Mouse (Mus musculus) intestine, embryonic 16.5 days (tissue): Measurements from ENCODE around the gene Cdh23. TPM values are rescaled to one million over a fixed set of nuclear protein-coding genes. Genes with fewer than 3 reads are reported as not detected.
"Not testable (repeated sequence)": the region's sequence is repeated elsewhere in the genome, so short reads cannot be mapped to it uniquely, and the experiment has no call there.

ENCODE experiments used
- ATAC-seq: fragments of 200-750 bp; cut with Nextera tagmentation; 2 replicates; pipeline ENCODE4 v1.8.0; 2017; ENCODE audit warnings: moderate TSS enrichment, moderate library complexity
- H3K27ac ChIP-seq: fragments of 300-500 bp; sonication (generic); 2 replicates; pipeline ENCODE4 v1.5.1; 2014; ENCODE audit warnings: mild to moderate bottlenecking, low read length
- H3K27me3 ChIP-seq: fragments of 300-500 bp; sonication (generic); replicated peaks from 2 replicates; pipeline ENCODE4 v1.6.1; 2014; ENCODE audit warnings: low read length, control low read depth, mixed read lengths; ENCODE audit not compliant: control insufficient read depth, insufficient read depth
- H3K36me3 ChIP-seq: fragments of 300-500 bp; sonication (generic); 2 replicates; pipeline ENCODE4 v1.6.1; 2014; ENCODE audit warnings: low read length, control low read depth; ENCODE audit not compliant: control insufficient read depth, insufficient read depth
- H3K4me1 ChIP-seq: fragments of 300-500 bp; sonication (generic); 2 replicates; pipeline ENCODE4 v1.6.1; 2014; ENCODE audit warnings: low read length, control low read depth, mixed read lengths; ENCODE audit not compliant: control insufficient read depth, insufficient read depth
- H3K4me2 ChIP-seq: fragments of 300-500 bp; sonication (generic); 2 replicates; pipeline ENCODE4 v1.6.1; 2014; ENCODE audit warnings: low read depth, low read length, control low read depth
- H3K4me3 ChIP-seq: fragments of 300-500 bp; sonication (generic); 2 replicates; pipeline ENCODE4 v1.5.1; 2014; ENCODE audit warnings: mild to moderate bottlenecking, low read length
- H3K9ac ChIP-seq: fragments of 300-500 bp; sonication (generic); 2 replicates; pipeline ENCODE4 v1.6.1; 2014; ENCODE audit warnings: low read depth, low read length
- H3K9me3 ChIP-seq: fragments of 300-500 bp; sonication (generic); 2 replicates; pipeline ENCODE4 v1.6.1; 2016; ENCODE audit warnings: low read length, control low read depth; ENCODE audit not compliant: control insufficient read depth
- WGBS: fragments of 180-500 bp; shearing (Covaris S2); extraction: QIAGEN DNeasy Blood & Tissue Kit; methylation state at CpG from one replicate; pipeline ENCODE4 v1.1.7; 2014; 5-methylcytosine and 5-hydroxymethylcytosine counted together
- polyA plus RNA-seq: library from polyadenylated mRNA; unstranded; fragments of >200 nt; fragmentation: Nextera tagmentation; extraction: Ambion mirVana; gene quantifications from 2 replicates; pipeline ENCODE4 v1.2.1, GENCODE M21; 2015

Cdh23 gene
- 0.33 and 0.67 TPM in 2 replicates for polyA plus RNA-seq

- no peak for ATAC-seq
- Histone ChIP-seq H3K9ac (no peak within 1 kb of the TSS), H3K27ac (no peak within 1 kb of the TSS), H3K4me1 (no peaks in the 10 kb centered on the region; the same call in 1 of the 2 replicates), H3K27me3 (no peaks in the 10 kb centered on the region), H3K36me3 (no peaks in the 10 kb centered on the region), H3K9me3 (no peaks in the 10 kb centered on the region), H3K4me3 (no peak within 1 kb of the TSS), H3K4me2 (no peak within 1 kb of the TSS)
- WGBS = 83% methylated on average over 6 of the region's 6 CpGs
Measured at GRCm38 (mm10) chr10:60696390-60696789, at the start of gene Cdh23. Gene Cdh23 (minus strand): TSS chr10:60696490.

DNA sequence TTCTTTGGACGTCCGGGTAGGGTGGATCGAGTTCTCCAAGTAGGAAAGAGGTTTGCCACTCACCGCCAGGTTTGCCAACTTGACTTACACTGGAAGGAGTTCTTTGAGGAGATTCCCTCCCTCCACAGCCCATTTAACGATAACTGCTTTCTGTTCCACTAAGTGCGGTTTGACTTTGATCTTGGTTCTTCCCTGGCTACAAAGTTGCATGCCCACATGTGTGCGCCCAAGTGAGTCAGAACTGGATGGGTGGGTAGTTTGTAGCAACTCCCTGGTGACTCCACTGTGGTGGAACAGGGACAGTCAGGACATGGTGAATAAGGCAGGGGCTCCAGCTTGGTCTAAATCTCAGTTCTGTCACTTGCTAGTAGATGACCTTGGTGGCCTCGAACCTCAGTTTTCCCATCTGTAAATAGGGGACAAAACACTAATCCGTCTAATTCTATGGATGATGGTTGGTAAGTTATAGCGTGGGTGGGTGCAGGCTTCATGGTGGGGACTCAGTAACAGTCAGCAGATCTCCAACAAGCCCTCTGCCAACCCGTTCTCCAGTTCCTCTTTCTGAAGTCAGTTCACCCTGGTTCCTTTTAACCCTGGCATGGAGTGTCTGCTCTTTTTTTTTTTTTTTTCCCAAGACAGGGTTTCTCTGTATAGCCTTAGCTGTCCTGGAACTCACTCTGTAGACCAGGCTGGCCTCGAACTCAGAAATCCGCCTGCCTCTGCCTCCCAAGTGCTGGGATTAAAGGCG, 48.4 kb upstream of the Cdh23 start:
- peaks cover 5% of the 10 kb centered on the region for H3K4me1 ChIP-seq
- H3K36me3 ChIP-seq = no peaks in the 10 kb centered on the region
- H3K9ac ChIP-seq = no peak overlapping the region
- no peaks in the 10 kb centered on the region for H3K27me3 ChIP-seq
- 93% methylated on average over 14 of the region's 14 CpGs for WGBS
- H3K27ac ChIP-seq = no peak overlapping the region
- H3K4me2 ChIP-seq = no peak overlapping the region
- H3K4me3 ChIP-seq = no peak overlapping the region
- no peak for ATAC-seq
- no peaks in the 10 kb centered on the region for H3K9me3 ChIP-seq

- Histone ChIP-seq H3K9ac (no peak overlapping the region), H3K4me1 (peaks cover 5% of the 10 kb centered on the region), H3K4me2 (no peak overlapping the region), H3K27ac (no peak overlapping the region), H3K27me3 (no peaks in the 10 kb centered on the region), H3K36me3 (no peaks in the 10 kb centered on the region), H3K4me3 (no peak overlapping the region), H3K9me3 (no peaks in the 10 kb centered on the region)
- 73% methylated on average over 9 of the region's 9 CpGs for WGBS
- no peak for ATAC-seq
Measured at GRCm38 (mm10) chr10:60743681-60744080, 47.4 kb upstream of the Cdh23 start.

DNA sequence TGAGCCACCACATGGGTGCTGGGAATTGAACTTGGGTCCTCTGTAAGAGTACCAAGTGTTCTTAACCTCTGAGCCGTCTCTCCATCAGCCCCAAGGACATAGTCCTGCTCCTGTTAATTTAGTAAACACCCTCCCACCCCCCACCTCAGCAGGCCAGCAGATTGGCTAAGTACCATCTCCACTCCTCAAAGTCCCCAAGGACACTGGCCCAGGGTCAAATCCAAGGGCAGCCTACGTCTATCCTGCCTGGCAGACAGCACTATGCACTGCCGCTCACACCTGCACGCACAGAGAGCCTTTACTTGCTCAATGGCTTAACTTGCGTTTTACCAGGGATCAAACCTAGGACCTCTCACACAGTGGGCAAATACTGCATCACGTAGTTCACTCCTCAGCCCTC, 46.7 kb upstream of the Cdh23 start:
- Histone ChIP-seq H3K4me3 (no peak overlapping the region), H3K4me2 (no peak overlapping the region), H3K9me3 (no peaks in the 10 kb centered on the region), H3K27ac (no peak overlapping the region), H3K4me1 (peaks cover 5% of the 10 kb centered on the region), H3K36me3 (no peaks in the 10 kb centered on the region), H3K27me3 (no peaks in the 10 kb centered on the region), H3K9ac (no peak overlapping the region)
- WGBS = 77% methylated on average over 6 of the region's 6 CpGs
- no peak for ATAC-seq

GRCm38 (mm10) chr10:60742296-60742695, 46.0 kb upstream of the Cdh23 start:
- not testable (repeated sequence) for H3K4me2 ChIP-seq, H3K9me3 ChIP-seq, H3K36me3 ChIP-seq, H3K4me3 ChIP-seq, H3K27me3 ChIP-seq, H3K9ac ChIP-seq, ATAC-seq, H3K4me1 ChIP-seq, H3K27ac ChIP-seq
- 69% methylated on average over 1 of the region's 1 CpGs for WGBS

DNA sequence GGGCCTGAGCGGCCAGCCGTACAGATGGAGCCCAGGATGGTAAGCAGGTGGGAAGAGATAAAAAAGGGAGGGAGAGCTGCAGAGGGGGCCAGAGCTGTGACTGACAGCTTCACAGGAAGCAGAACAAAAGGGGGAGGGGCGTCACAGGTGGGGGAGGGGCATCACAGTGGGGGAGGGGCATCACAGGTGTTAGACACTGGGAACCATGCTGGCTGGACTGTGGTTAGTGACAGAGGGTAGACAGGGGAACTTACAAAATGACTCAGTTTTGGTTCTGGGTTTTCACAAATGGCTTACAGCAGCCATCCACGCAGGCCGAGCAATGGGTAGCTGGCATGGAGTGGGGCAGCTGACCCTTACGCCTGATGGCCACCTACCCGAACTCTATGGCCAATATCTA, 45.1 kb upstream of the Cdh23 start:
- no peaks in the 10 kb centered on the region for H3K9me3 ChIP-seq
- H3K9ac ChIP-seq = no peak overlapping the region
- 82% methylated on average over 7 of the region's 7 CpGs for WGBS
- no peaks in the 10 kb centered on the region for H3K27me3 ChIP-seq
- H3K4me1 ChIP-seq = no peaks in the 10 kb centered on the region
- no peak overlapping the region for H3K27ac ChIP-seq
- H3K4me3 ChIP-seq = no peak overlapping the region
- no peak for ATAC-seq
- no peaks in the 10 kb centered on the region for H3K36me3 ChIP-seq
- H3K4me2 ChIP-seq = no peak overlapping the region

DNA sequence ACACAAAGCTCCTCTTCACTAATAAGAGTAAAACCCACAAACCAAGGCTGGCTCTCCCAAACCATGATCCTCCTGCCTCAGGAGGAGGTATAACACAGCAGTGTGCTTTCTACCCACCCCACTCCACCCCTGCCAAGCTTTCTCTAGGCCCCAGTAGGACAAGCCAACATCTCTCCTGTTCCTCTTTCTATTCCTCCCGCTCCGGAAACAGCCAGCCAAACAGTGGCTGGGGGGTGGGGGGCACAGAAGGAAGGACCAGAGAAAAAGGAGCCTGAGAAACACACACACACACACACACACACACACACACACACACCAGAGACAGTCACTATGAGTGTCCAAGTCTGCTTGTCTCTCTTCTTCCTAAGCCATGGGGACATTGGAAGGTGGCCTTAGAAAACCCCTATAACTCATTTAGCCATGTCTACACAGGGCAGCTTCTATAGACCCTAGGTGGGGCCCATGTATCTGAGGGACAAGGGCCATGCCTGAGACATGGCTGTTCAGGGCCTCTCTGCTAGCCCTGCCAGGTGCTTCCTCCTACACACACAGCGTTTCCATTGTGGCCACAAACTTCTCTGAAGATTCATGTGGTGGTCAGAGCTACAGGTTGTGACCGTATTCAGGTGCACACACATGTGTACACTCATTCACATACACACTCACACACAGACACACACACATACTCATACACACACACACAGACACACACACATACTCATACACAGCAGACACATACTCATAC, 43.5 kb upstream of the Cdh23 start:
- WGBS = 90% methylated on average over 4 of the region's 4 CpGs
- H3K27ac ChIP-seq = no peak overlapping the region
- no peaks in the 10 kb centered on the region for H3K36me3 ChIP-seq
- no peak for ATAC-seq
- no peaks in the 10 kb centered on the region for H3K4me1 ChIP-seq
- no peak overlapping the region for H3K9ac ChIP-seq
- no peaks in the 10 kb centered on the region for H3K9me3 ChIP-seq
- no peaks in the 10 kb centered on the region for H3K27me3 ChIP-seq
- H3K4me2 ChIP-seq = no peak overlapping the region
- no peak overlapping the region for H3K4me3 ChIP-seq

DNA sequence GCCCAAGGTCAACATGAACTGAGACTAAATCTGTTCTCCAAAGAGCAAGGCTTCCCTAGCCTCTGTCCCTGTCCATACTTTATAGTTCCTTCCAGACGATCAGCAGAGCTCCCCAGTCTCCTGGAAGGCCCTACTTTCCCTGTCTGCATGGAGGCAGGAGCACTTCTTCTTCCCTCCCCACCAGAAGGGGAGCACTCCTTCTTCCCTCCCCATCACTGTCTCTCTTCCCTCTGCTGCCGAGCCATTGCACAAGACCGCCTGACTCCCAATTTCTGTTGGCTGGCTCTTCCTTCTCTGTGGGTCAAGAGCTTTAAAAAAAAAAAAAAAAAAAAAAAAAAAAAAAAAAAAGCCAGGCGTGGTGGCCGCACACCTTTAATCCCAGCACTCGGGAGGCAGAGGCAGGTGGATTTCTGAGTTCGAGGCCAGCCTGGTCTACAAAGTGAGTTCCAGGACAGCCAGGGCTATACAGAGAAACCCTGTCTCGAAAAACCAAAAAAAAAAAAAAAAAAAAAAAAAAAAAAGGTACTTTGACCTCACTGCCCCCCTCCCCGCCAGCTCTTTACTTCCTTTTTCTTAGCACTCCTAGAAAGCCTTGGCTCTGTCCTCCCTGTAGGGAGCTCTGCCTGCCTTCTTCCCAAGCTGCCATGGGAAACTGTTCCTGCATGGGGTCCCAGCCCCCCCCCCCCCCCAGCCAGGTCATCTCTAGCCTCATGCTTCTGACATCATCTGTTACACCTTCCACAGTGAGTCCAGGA, 41.8 kb upstream of the Cdh23 start:
- Histone ChIP-seq H3K9me3 (no peaks in the 10 kb centered on the region), H3K27ac (no peak overlapping the region), H3K4me2 (no peak overlapping the region), H3K27me3 (no peaks in the 10 kb centered on the region), H3K4me3 (no peak overlapping the region), H3K36me3 (no peaks in the 10 kb centered on the region), H3K9ac (no peak overlapping the region), H3K4me1 (no peaks in the 10 kb centered on the region)
- 61% methylated on average over 8 of the region's 9 CpGs for WGBS
- no peak for ATAC-seq

- H3K9ac ChIP-seq = no peak overlapping the region
- H3K9me3 ChIP-seq = no peaks in the 10 kb centered on the region
- no peaks in the 10 kb centered on the region for H3K4me1 ChIP-seq
- no peak overlapping the region for H3K4me2 ChIP-seq
- 70% methylated on average over 11 of the region's 11 CpGs for WGBS
- no peaks in the 10 kb centered on the region for H3K27me3 ChIP-seq
- no peaks in the 10 kb centered on the region for H3K36me3 ChIP-seq
- no peak overlapping the region for H3K4me3 ChIP-seq
- ATAC-seq = no peak
- H3K27ac ChIP-seq = no peak overlapping the region
Measured at GRCm38 (mm10) chr10:60737169-60737728, 41.0 kb upstream of the Cdh23 start.
